Mouse (Mus musculus) thymus, postnatal 4 days (tissue): ENCODE data around the gene Vmn2r121.

ENCODE experiments used
- DNase-seq: peaks from one replicate; pipeline ENCODE4 v3.0.0; 2021

Gene Vmn2r121

GRCm38 (mm10) chrX:124135852-124136251 is at the start of gene Vmn2r121:
Gene Vmn2r121, minus strand, starts transcription at chrX:124135952.
- DNase-seq = no peak
